Mouse (Mus musculus): Measurements from ENCODE around the gene Rtn1. TPM values are rescaled to one million over a fixed set of nuclear protein-coding genes. Genes with fewer than 3 reads are reported as not detected.

Rtn1 gene
- polyA plus RNA-seq (2014; fragmentation: Illumina TruSeq; extraction: RNeasy Lipid Tissue Mini Kit (QIAGEN cat#74804); ENCODE audit: low read depth, low replicate concordance) = 21.8 TPM

DNA sequence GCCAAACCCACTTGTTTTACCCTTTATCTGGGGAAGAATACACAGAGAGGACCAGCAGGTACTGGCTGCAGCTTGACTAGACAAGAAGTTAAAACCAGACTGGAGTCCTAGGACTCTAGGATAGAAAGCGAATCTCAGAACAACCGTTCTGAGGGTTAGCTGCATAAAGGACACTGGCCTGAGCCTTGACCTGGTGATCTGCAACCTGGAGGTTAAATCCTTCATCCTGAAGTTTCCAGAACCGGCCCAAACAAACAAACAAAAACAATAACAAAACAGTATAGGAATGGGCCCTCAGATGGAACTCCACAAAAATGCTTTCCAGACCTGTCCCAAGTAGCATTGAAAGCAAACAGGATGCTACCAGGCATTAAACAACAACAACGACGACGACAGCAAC is at the start of gene Rtn1:
TSS of gene Rtn1 (minus strand) at position 101 of the 400 bp plus-strand sequence.

DNA sequence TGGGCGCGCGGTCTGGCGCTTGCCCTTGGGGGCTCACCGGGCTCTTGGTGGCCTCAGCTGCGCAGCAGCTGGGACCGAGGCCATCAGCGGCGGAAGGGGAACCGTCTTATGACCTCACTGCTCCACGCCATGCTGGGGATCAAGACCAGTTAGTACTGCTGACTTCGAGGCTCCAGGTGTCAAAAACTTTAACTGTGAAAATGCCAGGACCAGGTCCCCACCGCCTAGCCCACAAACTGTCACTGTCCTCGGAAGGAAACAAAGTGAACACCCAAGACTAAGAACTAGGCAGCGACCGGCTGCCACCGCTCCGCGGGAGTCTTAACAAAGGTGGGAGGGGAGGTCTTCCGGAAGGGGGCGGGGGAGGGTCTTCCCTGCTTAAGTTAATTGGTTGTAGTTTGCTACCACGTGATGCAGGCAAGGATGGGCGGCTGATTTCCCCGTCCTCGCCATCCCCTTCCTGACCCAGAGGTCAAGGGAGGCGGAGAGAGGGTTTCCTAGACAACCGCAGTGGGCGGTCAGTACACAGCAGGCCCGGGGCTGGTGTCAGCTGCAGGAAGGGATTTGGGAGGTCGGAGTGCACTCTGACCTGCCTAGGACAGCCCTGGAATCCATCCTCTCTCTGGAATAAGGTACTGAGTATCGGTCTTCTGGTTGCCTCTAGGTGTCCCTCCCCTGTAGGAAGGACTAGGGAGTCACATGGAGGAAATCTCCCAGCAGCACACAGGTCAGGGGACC is 33.2 kb upstream of the Rtn1 start, which contains the start of gene Lrrc9:
TSS of gene Lrrc9 (plus strand) at position 28 of the 738 bp plus-strand sequence.

GRCm38 (mm10) chr12:72184929-72185328 is 223.9 kb downstream of the Rtn1 start, which contains the start of gene Ccdc175:
Gene Ccdc175 (minus strand): TSS chr12:72185029.

Other genes with a start within 250 kb of the Rtn1 start
- gene Ccdc175, start 224.0 kb downstream of the Rtn1 start, polyA plus RNA-seq (2014; fragmentation: Illumina TruSeq; extraction: RNeasy Lipid Tissue Mini Kit (QIAGEN cat#74804); ENCODE audit: low read depth, low replicate concordance) = not detected
- 0.13 TPM for gene Lrrc9, start 32.8 kb upstream of the Rtn1 start, polyA plus RNA-seq (2014; fragmentation: Illumina TruSeq; extraction: RNeasy Lipid Tissue Mini Kit (QIAGEN cat#74804); ENCODE audit: low read depth, low replicate concordance)
- 4.9 TPM for gene Pcnx4, start 127.3 kb upstream of the Rtn1 start, polyA plus RNA-seq (2014; fragmentation: Illumina TruSeq; extraction: RNeasy Lipid Tissue Mini Kit (QIAGEN cat#74804); ENCODE audit: low read depth, low replicate concordance)
- not detected for gene Gm4756, start 240.6 kb upstream of the Rtn1 start, polyA plus RNA-seq (2014; fragmentation: Illumina TruSeq; extraction: RNeasy Lipid Tissue Mini Kit (QIAGEN cat#74804); ENCODE audit: low read depth, low replicate concordance)

Data from sigmoid colon, adult 10 weeks (tissue).